Mouse (Mus musculus): ENCODE measurements around the gene Wdr83.

The Wdr83 gene

GRCm38 (mm10) chr8:85076001-85076400, 5.1 kb downstream of the Wdr83 start:
- no peak for DNase-seq

- no peak for DNase-seq
These were observed 6.5 kb downstream of the Wdr83 start for GRCm38 (mm10) chr8:85074617-85075016.

- DNase-seq = no peak
These were observed 6.9 kb downstream of the Wdr83 start for GRCm38 (mm10) chr8:85074167-85074566.

- no peak for DNase-seq
These were observed 8.0 kb downstream of the Wdr83 start for GRCm38 (mm10) chr8:85073041-85073612.

- DNase-seq = no peak
These were observed 8.7 kb downstream of the Wdr83 start for GRCm38 (mm10) chr8:85072364-85072929.

- DNase-seq = peak; percentile 88
These were observed 9.4 kb downstream of the Wdr83 start, which contains the start of gene Dhps for GRCm38 (mm10) chr8:85071514-85072281. Gene Dhps, plus strand, starts transcription at chr8:85071757.

- DNase-seq = no peak
These were observed 10.1 kb downstream of the Wdr83 start for GRCm38 (mm10) chr8:85071041-85071440.

GRCm38 (mm10) chr8:85067982-85068381, 13.1 kb downstream of the Wdr83 start, which contains the start of gene Gm5741:
Gene Gm5741, minus strand, starts transcription at chr8:85067982.
- DNase-seq = no peak

- no peak for DNase-seq
These were observed 14.0 kb downstream of the Wdr83 start for GRCm38 (mm10) chr8:85067155-85067554.

- no peak for DNase-seq
These were observed 15.9 kb downstream of the Wdr83 start for GRCm38 (mm10) chr8:85065213-85065612.

- DNase-seq = no peak
These were observed 18.5 kb downstream of the Wdr83 start for GRCm38 (mm10) chr8:85062603-85063002.

- peak; percentile 84 for DNase-seq
These were observed 21.1 kb downstream of the Wdr83 start, which contains the start of gene Fbxw9 for GRCm38 (mm10) chr8:85059879-85060616. Gene Fbxw9, plus strand, starts transcription at chr8:85060055.

GRCm38 (mm10) chr8:85057367-85057766, 23.7 kb downstream of the Wdr83 start:
- DNase-seq = no peak

GRCm38 (mm10) chr8:85043619-85044018, 37.5 kb downstream of the Wdr83 start:
- DNase-seq = no peak

- DNase-seq = peak; percentile 79
These were observed 43.2 kb downstream of the Wdr83 start for GRCm38 (mm10) chr8:85037681-85038531.

- DNase-seq = no peak
These were observed 43.8 kb downstream of the Wdr83 start for GRCm38 (mm10) chr8:85037366-85037680.

GRCm38 (mm10) chr8:85036718-85037365, 44.3 kb downstream of the Wdr83 start, which contains the start of gene Tnpo2:
Gene Tnpo2, plus strand, starts transcription at chr8:85036915.
- DNase-seq = peak; percentile 83

GRCm38 (mm10) chr8:85036381-85036717, 44.8 kb downstream of the Wdr83 start:
- DNase-seq = no peak

- DNase-seq = peak; percentile 27
These were observed 45.3 kb downstream of the Wdr83 start for GRCm38 (mm10) chr8:85035728-85036310.

- DNase-seq = no peak
These were observed 45.9 kb downstream of the Wdr83 start for GRCm38 (mm10) chr8:85035165-85035727.

GRCm38 (mm10) chr8:85034764-85035163, 46.3 kb downstream of the Wdr83 start:
- peak; percentile 81 for DNase-seq

Data from thymus, postnatal 25 days (tissue).